Mouse (Mus musculus): Measurements from ENCODE around the gene Dzip3.

Gene Dzip3

GRCm38 (mm10) chr16:48993559-48994342 is at the start of gene Dzip3, which contains the start of gene Cip2a:
Gene Dzip3 (minus strand): TSS chr16:48994165.
Gene Cip2a (plus strand): TSS chr16:48994185.
- in situ Hi-C loops (cut with MboI): loop anchor here (25.0 kb wide), 1 partner anchor 1419 kb away; no protein-coding TSS in a partner anchor

- in situ Hi-C loops (cut with MboI): no loop called here
Measured at GRCm38 (mm10) chr16:49040554-49041221, 46.7 kb upstream of the Dzip3 start.

GRCm38 (mm10) chr16:49037771-49038170 is 43.8 kb upstream of the Dzip3 start:
- in situ Hi-C loops (cut with MboI): no loop called here

GRCm38 (mm10) chr16:49035852-49036251 is 41.9 kb upstream of the Dzip3 start:
- in situ Hi-C loops (cut with MboI): no loop called here

GRCm38 (mm10) chr16:49016620-49017332 is 22.8 kb upstream of the Dzip3 start:
- in situ Hi-C loops (cut with MboI): no loop called here

- in situ Hi-C loops (cut with MboI): no loop called here
Measured at GRCm38 (mm10) chr16:49004151-49004550, 10.2 kb upstream of the Dzip3 start.

- in situ Hi-C loops (cut with MboI): loop anchor here (25.0 kb wide), 1 partner anchor 1418 kb away; no protein-coding TSS in a partner anchor
Measured at GRCm38 (mm10) chr16:48994343-48994693, 353 bp upstream of the Dzip3 start.

GRCm38 (mm10) chr16:48993231-48993558 is 770 bp downstream of the Dzip3 start:
- in situ Hi-C loops (cut with MboI): loop anchor here (25.0 kb wide), 1 partner anchor 1419 kb away; no protein-coding TSS in a partner anchor

- in situ Hi-C loops (cut with MboI): loop anchor here (25.0 kb wide), 1 partner anchor 1420 kb away; no protein-coding TSS in a partner anchor
Measured at GRCm38 (mm10) chr16:48992437-48993230, 1.3 kb downstream of the Dzip3 start.

- in situ Hi-C loops (cut with MboI): loop anchor here (25.0 kb wide), 1 partner anchor 1423 kb away; no protein-coding TSS in a partner anchor
Measured at GRCm38 (mm10) chr16:48989700-48990099, 4.3 kb downstream of the Dzip3 start.

- in situ Hi-C loops (cut with MboI): loop anchor here (25.0 kb wide), 1 partner anchor 1427 kb away; no protein-coding TSS in a partner anchor
Measured at GRCm38 (mm10) chr16:48985034-48985627, 8.8 kb downstream of the Dzip3 start.

- in situ Hi-C loops (cut with MboI): loop anchor here (25.0 kb wide), 1 partner anchor 1432 kb away; no protein-coding TSS in a partner anchor
Measured at GRCm38 (mm10) chr16:48979965-48980364, 14.0 kb downstream of the Dzip3 start.

- in situ Hi-C loops (cut with MboI): no loop called here
Measured at GRCm38 (mm10) chr16:48973548-48973947, 20.4 kb downstream of the Dzip3 start.

- in situ Hi-C loops (cut with MboI): no loop called here
Measured at GRCm38 (mm10) chr16:48972996-48973395, 21.0 kb downstream of the Dzip3 start.

GRCm38 (mm10) chr16:48941805-48942204 is 52.2 kb downstream of the Dzip3 start:
- in situ Hi-C loops (cut with MboI): no loop called here

- in situ Hi-C loops (cut with MboI): no loop called here
Measured at GRCm38 (mm10) chr16:48923724-48924123, 70.2 kb downstream of the Dzip3 start.

GRCm38 (mm10) chr16:48913206-48913605 is 80.8 kb downstream of the Dzip3 start:
- in situ Hi-C loops (cut with MboI): no loop called here

- in situ Hi-C loops (cut with MboI): no loop called here
Measured at GRCm38 (mm10) chr16:48911184-48911583, 82.8 kb downstream of the Dzip3 start.

- in situ Hi-C loops (cut with MboI): no loop called here
Measured at GRCm38 (mm10) chr16:48899868-48900267, 94.1 kb downstream of the Dzip3 start.

- in situ Hi-C loops (cut with MboI): no loop called here
Measured at GRCm38 (mm10) chr16:48890733-48891132, 103.2 kb downstream of the Dzip3 start.
